Mouse (Mus musculus): ENCODE results near the gene Pde7b.

Gene Pde7b

GRCm38 (mm10) chr10:20421299-20421883 is 303.5 kb downstream of the Pde7b start:
- DNase-seq (ENCODE audit: inconsistent ontology term): peak; percentile 36

- no peak for DNase-seq (ENCODE audit: inconsistent ontology term)
Measured at GRCm38 (mm10) chr10:20420296-20420695, 304.6 kb downstream of the Pde7b start.

DNA sequence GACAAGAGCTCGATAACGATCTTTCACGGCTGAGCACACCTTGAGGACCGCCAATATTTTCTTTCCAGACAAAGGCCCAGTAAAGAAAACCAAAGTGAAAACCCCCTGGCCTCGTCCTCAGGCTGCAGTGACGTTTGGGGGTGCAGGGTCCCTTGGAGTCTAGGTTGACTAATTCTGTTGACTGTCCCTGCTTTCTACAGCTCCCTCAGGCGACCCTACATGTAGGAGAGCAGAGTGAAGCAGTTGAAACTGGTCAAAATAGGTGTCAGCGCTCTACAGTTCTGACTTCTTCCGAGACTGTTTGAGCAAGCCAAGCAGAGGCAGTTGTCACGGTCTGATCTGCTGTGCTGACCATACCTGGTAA is 306.0 kb downstream of the Pde7b start:
- no peak for DNase-seq (ENCODE audit: inconsistent ontology term)

DNA sequence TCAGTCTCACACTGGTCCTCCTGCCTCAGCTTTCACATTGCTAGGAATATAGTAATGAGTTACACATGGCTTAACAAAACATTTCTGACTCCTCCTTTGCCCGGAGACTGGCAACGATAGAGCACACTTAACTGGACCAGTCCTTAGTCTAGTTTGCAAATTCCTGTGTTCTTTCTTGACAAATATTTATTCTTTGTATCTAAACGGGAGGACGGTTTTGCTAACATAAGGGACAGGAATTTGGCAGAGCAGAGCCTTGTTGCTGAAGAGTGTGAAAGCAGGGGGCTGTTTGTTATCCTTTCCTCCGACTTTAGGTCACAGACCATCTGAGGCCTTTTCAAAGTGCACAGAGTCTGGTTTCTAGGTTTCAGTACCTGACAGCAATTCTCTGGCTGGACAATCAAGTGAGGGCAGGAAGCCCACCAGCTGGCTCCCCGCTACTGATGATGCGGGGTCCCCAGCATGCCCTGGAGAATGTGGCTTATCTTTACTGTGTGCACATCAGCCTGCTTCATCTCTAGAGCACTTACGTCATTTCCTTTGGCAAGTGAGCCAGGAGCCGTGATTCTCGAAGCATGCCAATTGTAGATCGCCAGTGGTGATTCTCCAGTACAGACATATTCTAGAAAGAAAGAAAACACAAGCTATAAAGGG is 306.5 kb downstream of the Pde7b start:
- DNase-seq (ENCODE audit: inconsistent ontology term): no peak

GRCm38 (mm10) chr10:20409181-20409580 is 315.7 kb downstream of the Pde7b start:
- DNase-seq (ENCODE audit: inconsistent ontology term): peak; percentile 11

DNA sequence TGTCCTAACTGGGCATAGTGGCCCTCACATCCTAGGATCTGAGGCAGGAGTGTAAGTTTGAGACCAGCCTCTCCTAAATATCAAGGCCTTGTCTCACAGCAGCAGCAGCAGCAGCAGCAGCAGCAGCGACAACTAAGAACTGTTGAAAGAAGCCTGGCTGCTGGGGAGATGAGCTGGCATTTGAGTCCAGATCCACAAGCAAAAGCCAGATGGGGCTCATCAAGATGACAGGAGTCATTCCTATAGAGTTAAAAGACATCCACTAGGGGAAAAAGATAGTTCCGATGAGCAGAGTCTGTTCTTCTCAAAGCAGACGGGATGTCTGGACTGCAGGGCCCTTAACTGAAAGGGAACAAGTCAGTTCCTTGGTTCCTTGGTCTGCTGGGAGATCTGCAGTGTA is 316.5 kb downstream of the Pde7b start:
- DNase-seq (ENCODE audit: inconsistent ontology term): no peak

DNA sequence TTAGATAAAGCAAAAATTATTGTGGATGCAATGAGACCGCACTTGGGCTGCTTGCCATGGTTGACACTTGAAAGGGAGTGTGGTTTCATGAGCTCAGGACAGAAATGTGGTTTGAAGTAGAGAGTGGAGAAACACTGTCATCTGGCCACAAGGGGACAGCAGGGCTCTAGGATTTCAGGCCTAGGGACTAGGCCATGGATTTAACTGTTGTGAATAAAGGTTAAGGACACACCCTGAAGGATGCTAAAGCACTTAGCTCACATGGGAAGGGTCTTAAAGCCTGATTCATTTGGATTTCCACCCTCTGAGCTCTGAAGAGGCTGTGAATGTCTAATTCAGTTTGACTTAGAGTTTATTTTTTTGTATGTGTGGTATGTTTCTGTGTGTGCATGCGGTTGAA is 319.4 kb downstream of the Pde7b start:
- DNase-seq (ENCODE audit: inconsistent ontology term): peak; percentile 27

DNA sequence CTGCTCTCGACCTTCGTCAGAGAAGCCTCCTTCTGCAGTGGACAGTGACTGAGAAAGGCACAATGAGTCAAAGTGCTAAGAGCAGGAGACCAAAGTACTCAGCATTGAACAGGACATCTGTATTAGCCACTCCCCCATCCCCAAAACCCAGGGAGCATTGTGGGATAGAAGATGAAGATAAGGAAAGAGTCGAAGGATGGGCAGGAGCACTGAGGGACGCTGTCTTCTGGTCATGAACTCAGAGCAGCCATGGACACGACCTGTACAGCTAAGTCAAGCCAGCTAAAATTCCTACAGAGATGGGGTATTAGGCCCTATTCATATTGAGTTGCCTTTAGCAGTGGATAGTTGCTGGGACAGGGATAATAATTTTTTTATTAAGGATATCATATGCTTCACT is 321.9 kb downstream of the Pde7b start:
- no peak for DNase-seq (ENCODE audit: inconsistent ontology term)

DNA sequence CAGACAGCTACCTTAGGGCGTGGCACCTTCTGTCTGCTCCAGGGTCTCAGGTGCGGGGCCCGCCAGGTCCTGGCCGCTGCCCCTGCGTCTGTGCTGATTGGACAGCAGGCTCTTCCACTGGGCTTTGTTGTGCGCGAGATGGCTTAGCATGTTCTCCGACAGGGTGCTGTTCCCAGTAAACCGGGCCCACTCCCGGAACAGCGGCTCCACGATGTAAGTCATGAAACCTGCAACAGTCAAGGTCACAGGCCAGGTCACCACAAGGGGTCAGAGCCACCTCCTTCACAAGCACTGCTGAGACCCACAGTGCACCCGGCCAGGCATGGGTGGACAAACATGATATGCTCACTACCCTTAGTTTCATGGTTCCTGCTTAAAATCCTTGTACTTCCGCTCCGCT is 324.5 kb downstream of the Pde7b start:
- no peak for DNase-seq (ENCODE audit: inconsistent ontology term)

DNA sequence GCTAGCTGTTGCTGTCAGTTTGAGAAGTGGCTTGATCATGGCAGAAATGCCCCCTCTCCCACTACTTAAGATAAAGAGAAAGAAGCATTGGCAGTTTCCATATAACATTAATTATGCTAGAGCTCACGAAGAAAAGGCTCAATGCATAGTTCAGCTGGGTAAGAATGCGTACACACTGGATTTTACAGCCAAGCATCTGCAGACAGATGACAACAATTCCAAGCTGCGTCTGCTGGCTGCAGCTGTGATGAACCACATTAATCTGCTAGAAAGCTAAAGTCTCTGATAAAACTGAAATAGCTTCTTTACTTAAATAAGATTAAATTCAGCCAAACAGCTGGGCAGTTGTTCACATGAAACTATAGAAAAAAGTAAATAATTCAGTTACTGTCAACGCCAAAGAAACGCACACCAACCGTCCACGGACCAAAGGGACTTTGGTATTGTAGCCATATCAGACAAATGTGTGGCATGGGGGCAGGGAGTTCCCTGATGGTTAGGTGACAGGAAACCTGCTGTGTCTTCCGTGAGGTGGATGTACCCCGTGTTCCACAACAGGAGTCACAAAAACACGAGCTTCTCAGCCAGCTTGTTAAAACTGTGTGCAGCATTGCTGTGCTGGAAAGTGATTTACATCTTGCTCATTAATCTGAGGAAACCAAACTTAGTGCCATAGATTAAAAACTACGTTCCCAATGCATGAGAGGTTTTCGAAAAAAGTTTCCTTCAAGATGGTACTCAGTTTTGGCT is 326.1 kb downstream of the Pde7b start:
- no peak for DNase-seq (ENCODE audit: inconsistent ontology term)

- DNase-seq (ENCODE audit: inconsistent ontology term): no peak
Measured at GRCm38 (mm10) chr10:20398224-20398623, 326.7 kb downstream of the Pde7b start.

GRCm38 (mm10) chr10:20395778-20396177 is 329.1 kb downstream of the Pde7b start:
- DNase-seq (ENCODE audit: inconsistent ontology term): no peak

- DNase-seq (ENCODE audit: inconsistent ontology term): no peak
Measured at GRCm38 (mm10) chr10:20394815-20395214, 330.1 kb downstream of the Pde7b start.

- no peak for DNase-seq (ENCODE audit: inconsistent ontology term)
Measured at GRCm38 (mm10) chr10:20390568-20390967, 334.3 kb downstream of the Pde7b start.

DNA sequence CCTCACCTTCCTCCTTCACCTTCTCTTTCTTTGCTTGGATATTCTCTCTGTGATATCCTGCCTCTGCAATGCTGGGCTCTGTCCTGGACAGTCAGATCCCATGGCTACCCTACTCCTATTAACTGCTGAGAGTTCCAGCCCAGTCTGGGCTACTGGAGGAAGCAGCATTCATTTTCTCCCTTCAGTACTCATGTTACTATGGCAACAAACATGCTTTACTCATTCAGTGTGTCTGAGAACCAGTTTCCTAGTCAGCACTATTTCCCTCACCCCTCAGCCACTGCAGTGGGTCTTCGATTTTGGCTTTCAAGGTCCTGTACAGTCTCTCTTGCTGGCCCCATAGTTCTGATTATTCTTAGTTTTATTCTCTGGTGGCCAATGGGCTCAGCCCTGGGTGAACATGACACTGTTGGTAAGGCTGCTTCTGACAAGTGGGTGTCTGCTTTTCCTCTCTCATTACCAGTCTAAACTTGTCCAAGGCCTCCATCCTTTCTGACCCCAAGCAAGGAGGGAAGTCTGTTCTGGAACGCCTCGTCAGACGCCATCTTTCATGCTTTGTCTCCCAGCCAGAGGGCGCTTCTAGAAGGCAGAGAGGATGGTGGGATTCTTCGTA is 342.0 kb downstream of the Pde7b start:
- DNase-seq (ENCODE audit: inconsistent ontology term): no peak

GRCm38 (mm10) chr10:20381352-20381751 is 343.5 kb downstream of the Pde7b start:
- DNase-seq (ENCODE audit: inconsistent ontology term): no peak

- DNase-seq (ENCODE audit: inconsistent ontology term): no peak
Measured at GRCm38 (mm10) chr10:20380798-20381197, 344.1 kb downstream of the Pde7b start.

GRCm38 (mm10) chr10:20379071-20379735 is 345.7 kb downstream of the Pde7b start:
- peak; percentile 12 for DNase-seq (ENCODE audit: inconsistent ontology term)

GRCm38 (mm10) chr10:20377621-20378020 is 347.3 kb downstream of the Pde7b start:
- no peak for DNase-seq (ENCODE audit: inconsistent ontology term)

- no peak for DNase-seq (ENCODE audit: inconsistent ontology term)
Measured at GRCm38 (mm10) chr10:20372046-20372445, 352.8 kb downstream of the Pde7b start.

DNA sequence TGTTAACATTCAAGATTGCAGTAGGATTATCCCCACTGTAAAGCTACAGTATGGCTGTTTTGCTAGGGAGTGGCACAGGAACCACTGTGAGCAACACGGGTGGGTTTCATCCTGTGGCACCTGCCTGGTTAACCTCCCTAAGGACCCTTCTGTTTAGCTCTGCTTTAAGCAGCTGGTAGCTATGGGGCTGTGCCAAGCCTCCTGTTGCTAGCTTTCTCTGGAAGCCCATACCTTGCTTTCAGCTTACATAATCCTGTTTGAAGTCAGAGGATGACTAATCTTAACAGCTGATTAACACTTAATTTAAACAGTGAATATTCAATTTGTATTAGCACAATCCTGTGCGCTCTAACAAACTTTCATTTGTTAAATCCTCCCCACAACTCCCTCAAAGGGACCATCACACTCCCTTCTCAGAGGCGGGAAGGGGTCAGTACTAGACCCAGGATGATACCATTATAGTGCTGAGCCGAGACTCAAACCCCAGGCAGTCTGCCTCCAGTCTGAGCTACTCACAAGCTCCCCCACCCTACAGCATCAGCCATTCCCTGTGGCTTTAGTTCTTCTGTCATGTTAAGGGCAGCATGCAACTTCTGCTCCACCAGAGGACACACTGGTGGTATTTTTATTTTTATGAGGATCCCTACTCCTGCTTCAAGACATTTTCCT is 362.3 kb downstream of the Pde7b start:
- no peak for DNase-seq (ENCODE audit: inconsistent ontology term)

All from Muller cell, postnatal 12 days (primary cell).